Mouse (Mus musculus): Measurements from ENCODE around the gene Epn2. TPM values are rescaled to one million over a fixed set of nuclear protein-coding genes. Genes with fewer than 3 reads are reported as not detected.

Epn2 gene
- total and polyA plus RNA-seq, 3 experiments, result 20.4 to 24.9 (median 23.1) TPM

DNA sequence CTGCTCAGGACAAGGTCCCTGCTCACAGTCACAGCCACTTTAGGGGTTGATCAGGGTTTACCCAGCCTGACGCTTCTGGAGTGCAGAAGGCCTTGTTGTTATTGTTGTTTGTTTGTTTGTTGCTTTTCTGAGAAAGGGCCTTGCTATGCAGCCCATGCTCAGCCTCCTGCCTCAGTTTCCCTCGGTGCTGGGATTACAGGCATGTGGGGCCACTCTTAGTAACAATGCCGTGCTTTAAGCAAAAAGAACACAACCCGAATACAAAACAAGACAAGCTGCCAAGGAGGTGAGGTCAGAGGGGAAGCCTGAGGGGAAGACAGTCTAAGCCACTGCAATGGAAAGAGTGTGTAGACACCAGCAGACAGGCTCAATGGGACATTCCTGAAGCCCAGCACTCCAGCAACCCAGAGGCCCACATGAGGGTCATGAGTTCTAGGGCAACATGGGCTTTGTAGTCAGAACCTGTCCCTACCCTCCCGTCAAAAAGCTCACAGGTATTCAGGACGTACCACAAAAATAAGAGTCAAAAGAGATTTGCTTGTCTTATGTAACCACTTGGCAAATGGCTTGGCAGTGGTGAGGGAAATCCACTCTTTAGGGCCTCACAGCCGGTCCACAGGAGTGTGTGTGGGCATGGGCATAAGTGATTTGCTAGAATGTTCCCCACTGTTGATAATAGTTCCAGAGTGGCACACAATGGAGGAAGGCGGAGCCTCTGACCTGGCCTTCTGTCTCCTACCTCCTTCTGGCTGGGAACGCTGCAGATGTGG, 37.2 kb upstream of the Epn2 start:
- intact Hi-C loops (cut with DNase I), result loop anchor here (2.0 kb wide), 1 partner anchor 84 kb away; no protein-coding TSS in a partner anchor
- H3K4me3 ChIP-seq, result no peak overlapping the region
- TF ChIP-seq EP300 (IDR thresholded peaks at IDR 0.05; ENCODE audit: insufficient read depth, low read depth, low read length) (no peak), CTCF (IDR thresholded peaks at IDR 0.05) (no peak), POLR2A (IDR thresholded peaks at IDR 0.05; ENCODE audit: insufficient read depth, low read depth, low read length) (no peak)
- peak overlapping the region; percentile 96 for H3K27ac ChIP-seq
- peak; percentile 36 to 46 for DNase-seq
- peak overlapping the region; percentile 5; the same call in 1 of the 2 replicates for H3K9ac ChIP-seq (ENCODE audit: low read depth, low read length)
- no peaks in the 10 kb centered on the region for H3K27me3 ChIP-seq (ENCODE audit: control insufficient read depth, insufficient read depth, low read length)
- peaks cover 4% of the 10 kb centered on the region; the same call in 1 of the 2 replicates for H3K36me3 ChIP-seq (ENCODE audit: control insufficient read depth, insufficient read depth, low read length)
- H3K4me1 ChIP-seq (ENCODE audit: control insufficient read depth, insufficient read depth, low read length), result peaks cover 33% of the 10 kb centered on the region
- 51% methylated on average over 9 of the region's 9 CpGs for WGBS
- H3K79me2 ChIP-seq (replicated peaks; ENCODE audit: control insufficient read depth, insufficient read depth, low read length), result no peaks in the 10 kb centered on the region

DNA sequence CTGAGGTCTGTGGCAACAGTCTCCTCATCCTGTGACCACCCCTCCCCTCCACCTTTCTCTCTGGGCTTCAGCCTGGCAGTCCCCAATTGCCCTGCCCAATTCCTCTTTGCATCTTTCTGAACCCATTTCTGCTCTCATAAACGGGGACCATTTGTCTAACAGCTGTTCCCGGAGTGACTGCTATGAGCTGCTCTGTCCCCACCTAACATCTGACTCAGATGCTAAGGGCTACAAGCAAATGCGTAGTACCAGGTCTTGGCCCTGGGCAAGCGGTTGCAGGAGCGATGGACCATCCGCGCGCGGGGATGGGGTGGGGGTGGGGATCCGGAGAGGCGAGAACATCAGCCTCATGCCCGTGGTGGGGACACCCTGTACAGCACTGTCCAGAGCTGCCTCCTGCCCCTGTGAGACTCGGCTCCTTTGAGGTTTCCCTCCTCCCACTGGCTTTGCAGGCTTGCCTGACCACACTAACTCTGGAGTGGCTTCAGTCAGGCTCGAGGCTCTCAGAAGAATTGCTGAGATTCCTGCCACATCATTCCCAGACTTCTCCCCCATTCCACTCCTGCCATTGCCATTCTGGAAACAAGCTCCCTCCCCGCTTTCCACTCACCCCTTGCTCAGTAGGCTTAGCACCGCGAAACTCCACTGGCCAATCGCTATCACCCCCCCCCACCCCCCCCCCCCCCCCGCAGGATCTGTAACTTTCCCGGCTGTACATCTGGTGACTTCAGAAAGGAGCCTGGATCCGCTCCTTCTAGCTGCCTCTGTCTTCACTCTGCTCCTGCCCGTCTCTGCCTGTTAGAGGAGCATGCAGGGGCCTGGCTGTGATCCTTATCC, 36.4 kb upstream of the Epn2 start:
- peak; percentile 48 to 58 for DNase-seq
- Histone ChIP-seq H3K4me1 (ENCODE audit: control insufficient read depth, insufficient read depth, low read length) (peaks cover 33% of the 10 kb centered on the region), H3K9ac (ENCODE audit: low read depth, low read length) (peak overlapping the region; percentile 15), H3K27me3 (ENCODE audit: control insufficient read depth, insufficient read depth, low read length) (no peaks in the 10 kb centered on the region), H3K79me2 (replicated peaks; ENCODE audit: control insufficient read depth, insufficient read depth, low read length) (no peaks in the 10 kb centered on the region), H3K27ac (peak overlapping the region; percentile 96), H3K36me3 (ENCODE audit: control insufficient read depth, insufficient read depth, low read length) (peaks cover 4% of the 10 kb centered on the region; the same call in 1 of the 2 replicates), H3K4me3 (peak overlapping the region; percentile 28)
- TF ChIP-seq EP300 (IDR thresholded peaks at IDR 0.05; ENCODE audit: insufficient read depth, low read depth, low read length) (no peak), POLR2A (IDR thresholded peaks at IDR 0.05; ENCODE audit: insufficient read depth, low read depth, low read length) (no peak), CTCF (IDR thresholded peaks at IDR 0.05) (no peak)
- intact Hi-C loops (cut with DNase I), result loop anchor here (2.0 kb wide), 1 partner anchor 83 kb away; no protein-coding TSS in a partner anchor
- 23% methylated on average over 20 of the region's 22 CpGs for WGBS

DNA sequence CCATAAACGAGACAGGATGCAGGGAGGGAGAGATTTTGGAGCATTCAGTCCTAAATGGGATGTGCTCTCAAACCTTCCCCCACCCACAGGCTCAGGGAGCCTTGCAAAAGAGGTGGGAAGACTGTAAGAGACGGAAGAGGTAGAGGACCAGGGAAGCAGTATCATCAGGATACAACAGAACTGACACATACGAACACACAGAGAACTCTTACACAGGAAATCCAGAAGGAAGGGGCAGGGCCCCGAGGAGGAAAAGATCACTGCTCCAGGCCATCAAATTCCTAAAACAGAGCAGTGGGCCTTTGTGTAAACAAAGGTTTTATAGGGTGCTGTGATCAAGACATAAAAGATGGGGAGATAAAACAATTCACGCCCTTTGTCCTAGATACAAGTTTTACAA, 34.9 kb upstream of the Epn2 start:
- Histone ChIP-seq H3K27me3 (ENCODE audit: control insufficient read depth, insufficient read depth, low read length) (no peaks in the 10 kb centered on the region), H3K9ac (ENCODE audit: low read depth, low read length) (no peak overlapping the region), H3K4me1 (ENCODE audit: control insufficient read depth, insufficient read depth, low read length) (peaks cover 32% of the 10 kb centered on the region), H3K27ac (peak overlapping the region; percentile 73), H3K36me3 (ENCODE audit: control insufficient read depth, insufficient read depth, low read length) (peaks cover 4% of the 10 kb centered on the region; the same call in 1 of the 2 replicates), H3K79me2 (replicated peaks; ENCODE audit: control insufficient read depth, insufficient read depth, low read length) (no peaks in the 10 kb centered on the region), H3K4me3 (no peak overlapping the region)
- intact Hi-C loops (cut with DNase I), result no loop called here
- WGBS, result 42% methylated on average over 5 of the region's 5 CpGs
- DNase-seq, result no peak
- TF ChIP-seq EP300 (IDR thresholded peaks at IDR 0.05; ENCODE audit: insufficient read depth, low read depth, low read length), result 0 out of 2 replicates have a peak, but pooled peaks have one; percentile 31
- TF ChIP-seq CTCF (IDR thresholded peaks at IDR 0.05), result no peak
- TF ChIP-seq POLR2A (IDR thresholded peaks at IDR 0.05; ENCODE audit: insufficient read depth, low read depth, low read length), result 0 out of 2 replicates have a peak, but pooled peaks have one; percentile 8

DNA sequence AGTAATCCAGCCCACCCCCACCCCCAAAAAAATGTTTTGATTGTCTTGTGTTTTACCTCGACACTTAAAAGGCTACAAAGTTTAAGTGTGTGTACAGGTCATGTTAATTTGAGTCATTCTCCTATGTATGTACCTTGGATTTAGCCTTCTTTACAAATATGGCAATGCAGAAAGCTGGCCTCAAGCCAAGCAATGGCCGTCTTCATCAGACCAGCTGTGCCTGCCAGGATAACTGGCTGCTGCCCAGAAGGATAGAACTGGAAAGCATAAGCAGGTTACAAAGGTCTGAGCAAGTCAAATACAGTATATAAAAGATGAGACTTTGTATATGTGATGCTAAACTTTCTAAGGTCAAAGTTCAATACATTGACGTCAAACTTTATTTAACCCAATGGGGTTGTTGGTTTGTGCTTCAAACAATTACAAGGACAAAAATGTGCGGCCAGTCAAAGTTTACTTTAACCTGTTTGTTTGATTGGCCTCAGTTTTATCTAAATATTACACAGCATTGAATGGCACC, 32.7 kb upstream of the Epn2 start:
- Histone ChIP-seq H3K79me2 (replicated peaks; ENCODE audit: control insufficient read depth, insufficient read depth, low read length) (no peaks in the 10 kb centered on the region), H3K4me1 (ENCODE audit: control insufficient read depth, insufficient read depth, low read length) (peaks cover 21% of the 10 kb centered on the region), H3K9ac (ENCODE audit: low read depth, low read length) (no peak overlapping the region), H3K4me3 (no peak overlapping the region), H3K27me3 (ENCODE audit: control insufficient read depth, insufficient read depth, low read length) (no peaks in the 10 kb centered on the region), H3K27ac (no peak overlapping the region), H3K36me3 (ENCODE audit: control insufficient read depth, insufficient read depth, low read length) (no peaks in the 10 kb centered on the region; the same call in 1 of the 2 replicates)
- no peak for DNase-seq
- TF ChIP-seq POLR2A (IDR thresholded peaks at IDR 0.05; ENCODE audit: insufficient read depth, low read depth, low read length) (no peak), EP300 (IDR thresholded peaks at IDR 0.05; ENCODE audit: insufficient read depth, low read depth, low read length) (no peak), CTCF (IDR thresholded peaks at IDR 0.05) (no peak)
- intact Hi-C loops (cut with DNase I), result no loop called here
- 71% methylated on average over 4 of the region's 4 CpGs for WGBS

DNA sequence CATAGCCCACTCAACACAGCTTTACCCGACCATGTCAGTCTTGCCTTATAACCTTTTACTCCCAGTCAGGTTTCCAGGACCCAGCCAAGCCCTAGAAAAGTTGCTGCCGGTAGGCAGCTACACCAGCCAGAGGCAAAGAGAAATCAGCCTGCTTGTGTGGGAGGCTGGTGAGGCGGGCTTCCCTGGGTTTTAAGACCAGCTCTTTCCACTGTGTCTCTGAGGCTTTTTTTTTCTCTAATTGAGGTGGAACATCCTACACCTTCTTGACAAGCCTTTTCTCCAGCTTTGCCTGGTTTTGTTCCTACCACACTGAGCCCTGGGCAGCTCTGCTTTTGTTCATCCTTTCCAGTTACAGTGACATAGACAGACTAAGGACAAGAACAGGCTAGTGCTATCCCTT, 31.7 kb upstream of the Epn2 start:
- TF ChIP-seq EP300 (IDR thresholded peaks at IDR 0.05; ENCODE audit: insufficient read depth, low read depth, low read length) (no peak), POLR2A (IDR thresholded peaks at IDR 0.05; ENCODE audit: insufficient read depth, low read depth, low read length) (no peak), CTCF (IDR thresholded peaks at IDR 0.05) (no peak)
- DNase-seq, result no peak
- Histone ChIP-seq H3K4me1 (ENCODE audit: control insufficient read depth, insufficient read depth, low read length) (peaks cover 12% of the 10 kb centered on the region), H3K4me3 (no peak overlapping the region), H3K9ac (ENCODE audit: low read depth, low read length) (no peak overlapping the region), H3K27me3 (ENCODE audit: control insufficient read depth, insufficient read depth, low read length) (no peaks in the 10 kb centered on the region), H3K79me2 (replicated peaks; ENCODE audit: control insufficient read depth, insufficient read depth, low read length) (no peaks in the 10 kb centered on the region), H3K36me3 (ENCODE audit: control insufficient read depth, insufficient read depth, low read length) (no peaks in the 10 kb centered on the region), H3K27ac (no peak overlapping the region; the same call in 1 of the 2 replicates)
- WGBS, result 53% methylated on average over 3 of the region's 3 CpGs
- intact Hi-C loops (cut with DNase I), result no loop called here

All from heart, adult 2 months (tissue).